Mouse (Mus musculus) pancreas, adult 10 weeks (tissue): ENCODE data around the gene Paqr5. TPM values are rescaled to one million over a fixed set of nuclear protein-coding genes. Genes with fewer than 3 reads are reported as not detected.

Source experiments
- polyA plus RNA-seq: library from polyadenylated mRNA; stranded (reverse); fragments of 350-450 nt; fragmentation: Illumina TruSeq; extraction: RNeasy Lipid Tissue Mini Kit (QIAGEN cat#74804); gene quantifications from one replicate; pipeline ENCODE4 v1.2.3, GENCODE M21; 2015; ENCODE audit warnings: low read depth, low replicate concordance; ENCODE audit not compliant: insufficient read depth

The Paqr5 gene
- polyA plus RNA-seq: 0.57 TPM

DNA sequence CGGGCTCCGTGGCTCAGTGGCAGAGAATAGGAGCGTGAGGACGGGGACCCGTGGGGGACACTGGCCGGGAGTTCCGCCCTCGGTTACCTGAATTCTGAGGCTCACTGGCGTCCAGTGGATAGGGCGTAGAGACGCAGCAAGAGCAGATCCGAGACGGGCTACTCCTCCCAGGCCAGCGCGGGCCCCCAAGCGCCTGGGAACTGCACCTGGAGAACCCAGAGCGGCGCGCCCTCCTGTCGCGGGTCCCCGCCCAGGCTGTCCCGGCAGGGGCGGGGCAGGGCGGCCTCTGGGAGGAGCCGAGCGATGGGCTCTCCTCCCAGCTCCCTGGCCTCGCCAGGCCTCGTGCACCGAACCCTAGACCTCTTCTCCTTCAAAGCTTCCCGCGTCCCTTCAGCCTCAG lies at the start of gene Paqr5:
TSS of gene Paqr5 (minus strand) at position 257 of the 400 bp plus-strand sequence.

GRCm38 (mm10) chr9:61946623-61947401 lies 79.8 kb downstream of the Paqr5 start, which contains the start of gene Kif23:
Kif23 (minus strand) TSS chr9:61946774.

DNA sequence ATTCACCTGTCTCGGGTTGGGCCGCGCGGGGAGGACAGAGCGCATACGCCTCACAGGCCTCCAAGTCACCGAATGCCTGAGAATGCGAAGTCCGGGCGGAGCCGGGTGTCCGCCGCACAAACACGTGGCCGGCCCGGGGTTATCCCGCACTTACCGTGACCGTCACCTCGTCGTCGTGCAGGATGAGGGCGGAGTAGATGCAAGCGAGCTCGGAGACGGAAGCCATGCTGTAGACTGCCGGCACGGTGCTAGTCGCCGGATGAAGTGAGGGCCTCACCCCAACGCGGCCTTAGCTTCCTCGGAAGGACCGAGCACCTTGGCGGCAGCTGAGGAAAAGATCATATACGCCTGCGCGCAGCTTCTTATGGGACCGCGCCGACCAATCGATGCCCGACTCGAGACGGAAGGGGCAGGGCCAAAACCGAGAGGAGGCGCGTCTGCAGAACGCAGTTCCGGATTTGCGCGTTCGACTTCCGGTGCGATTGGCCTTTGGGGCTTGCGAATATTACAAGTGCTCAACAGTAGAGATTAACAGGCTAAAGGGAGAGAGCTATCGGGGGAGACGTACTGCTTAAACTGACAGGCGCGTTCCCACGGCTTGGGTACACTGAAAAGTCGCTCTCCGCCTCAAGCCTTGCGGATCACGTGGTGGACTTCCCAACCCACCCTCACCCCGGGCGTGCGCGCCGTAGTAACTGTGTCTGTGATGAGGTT lies 112.3 kb downstream of the Paqr5 start, which contains the start of gene Rplp1:
TSS of gene Rplp1 (minus strand) at position 340 of the 714 bp plus-strand sequence.

Other genes starting within 250 kb of the Paqr5 start
- 2,093 TPM for gene Rplp1, start 112.3 kb downstream of the Paqr5 start, polyA plus RNA-seq
- 2.2 TPM for gene Kif23, start 80.1 kb downstream of the Paqr5 start, polyA plus RNA-seq
- 2.9 TPM for gene Glce, start 95.8 kb upstream of the Paqr5 start, polyA plus RNA-seq